Mouse (Mus musculus) heart, embryonic 11.5 days (tissue): ENCODE measurements around the gene Egfl7. TPM values are rescaled to one million over a fixed set of nuclear protein-coding genes. Genes with fewer than 3 reads are reported as not detected.
A peak's percentile ranks its signal among the peaks of the same experiment; 100 is the strongest.

Experiments
- ATAC-seq: fragments of 200-750 bp; cut with Nextera tagmentation; replicated peaks from 2 replicates; pipeline ENCODE4 v1.8.0; 2017; ENCODE audit warnings: moderate library complexity; ENCODE audit not compliant: insufficient number of reproducible peaks, low FRiP score, low TSS enrichment
- H3K27ac ChIP-seq: fragments of 300-500 bp; sonication (generic); 2 replicates; pipeline ENCODE4 v1.5.1; 2014; ENCODE audit warnings: mild to moderate bottlenecking, low read depth, low read length
- H3K27me3 ChIP-seq: fragments of 300-500 bp; sonication (generic); 2 replicates; pipeline ENCODE4 v1.6.1; 2014; ENCODE audit warnings: mild to moderate bottlenecking, low read length, mixed read lengths; ENCODE audit not compliant: control insufficient read depth, insufficient read depth
- H3K36me3 ChIP-seq: fragments of 300-500 bp; sonication (generic); 2 replicates; pipeline ENCODE4 v1.6.1; 2014; ENCODE audit warnings: mild to moderate bottlenecking, low read length, moderate library complexity, mixed read lengths; ENCODE audit not compliant: control insufficient read depth, insufficient read depth
- H3K4me1 ChIP-seq: fragments of 300-500 bp; sonication (generic); 2 replicates; pipeline ENCODE4 v1.6.1; 2014; ENCODE audit warnings: low read length; ENCODE audit not compliant: control insufficient read depth, insufficient read depth
- H3K4me2 ChIP-seq: fragments of 300-500 bp; sonication (generic); 2 replicates; pipeline ENCODE4 v1.6.1; 2014; ENCODE audit warnings: mild to moderate bottlenecking, moderate library complexity
- H3K4me3 ChIP-seq: fragments of 300-500 bp; sonication (generic); 2 replicates; pipeline ENCODE4 v1.5.1; 2014; ENCODE audit warnings: low read depth, low read length
- H3K9ac ChIP-seq: fragments of 300-500 bp; sonication (generic); 2 replicates; pipeline ENCODE4 v1.6.1; 2014; ENCODE audit warnings: mild to moderate bottlenecking, low read depth, low read length, moderate library complexity
- H3K9me3 ChIP-seq: fragments of 300-500 bp; sonication (generic); replicated peaks from 2 replicates; pipeline ENCODE4 v1.6.1; 2016; ENCODE audit warnings: low read length; ENCODE audit not compliant: control insufficient read depth
- WGBS: fragments of 180-500 bp; shearing (Covaris S2); extraction: QIAGEN DNeasy Blood & Tissue Kit; methylation state at CpG from one replicate; pipeline ENCODE4 v1.1.7; 2014; ENCODE audit not compliant: insufficient replicate concordance; 5-methylcytosine and 5-hydroxymethylcytosine counted together
- polyA plus RNA-seq: library from polyadenylated mRNA; unstranded; fragments of >200 nt; fragmentation: Nextera tagmentation; extraction: Ambion mirVana; gene quantifications from 2 replicates; pipeline ENCODE4 v1.2.1, GENCODE M21; 2014

The Egfl7 gene
- polyA plus RNA-seq, 1 experiment from 2014 or later = 145 TPM

DNA sequence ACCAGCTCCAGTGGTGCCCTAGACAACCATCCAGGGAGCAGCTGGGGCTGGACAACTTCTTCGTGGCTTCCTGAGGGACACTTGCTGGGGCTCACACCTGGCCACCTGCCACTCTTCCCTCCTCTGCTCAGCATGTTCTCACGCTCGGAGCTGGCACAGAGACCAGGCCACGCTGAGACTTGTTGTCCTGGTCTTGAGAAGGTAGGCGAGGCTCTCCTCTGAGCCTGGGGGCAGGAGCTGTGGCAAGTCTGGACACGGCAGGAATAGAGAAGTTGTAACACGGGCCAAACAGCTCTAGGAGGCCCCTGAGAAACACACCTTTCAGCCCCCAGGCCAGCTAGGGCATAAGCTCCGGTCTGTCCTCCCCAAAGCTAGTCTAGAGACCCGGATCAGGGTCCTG lies 25.9 kb upstream of the Egfl7 start:
- ATAC-seq = no peak
- H3K4me2 ChIP-seq = no peak overlapping the region
- H3K4me3 ChIP-seq = no peak overlapping the region
- no peaks in the 10 kb centered on the region for H3K36me3 ChIP-seq
- H3K27ac ChIP-seq = no peak overlapping the region
- no peaks in the 10 kb centered on the region for H3K9me3 ChIP-seq
- no peak overlapping the region for H3K9ac ChIP-seq
- no peaks in the 10 kb centered on the region for H3K27me3 ChIP-seq
- H3K4me1 ChIP-seq = peaks cover 22% of the 10 kb centered on the region
- 79% methylated on average over 9 of the region's 9 CpGs for WGBS

DNA sequence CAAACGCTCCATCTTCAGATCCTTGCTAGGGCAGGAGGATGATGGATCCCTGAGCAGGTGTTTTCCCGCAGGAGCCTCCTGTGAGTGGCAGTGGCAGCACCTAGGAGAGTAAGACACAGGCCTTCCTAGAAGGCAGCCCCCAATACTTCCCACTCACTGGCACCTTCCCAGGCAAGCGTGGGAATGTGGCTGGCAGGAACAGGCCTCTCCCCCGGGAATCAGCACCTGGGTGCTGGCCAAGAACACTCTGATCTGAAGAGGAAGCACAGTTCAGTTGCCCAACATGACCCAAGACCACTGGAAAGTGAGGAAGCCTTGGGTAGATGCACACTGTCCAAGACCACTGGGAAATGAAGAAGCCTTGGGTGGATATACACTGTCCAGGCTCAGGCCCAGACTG lies 24.7 kb upstream of the Egfl7 start:
- ATAC-seq = no peak
- no peaks in the 10 kb centered on the region for H3K9me3 ChIP-seq
- H3K36me3 ChIP-seq = no peaks in the 10 kb centered on the region
- no peak overlapping the region for H3K4me3 ChIP-seq
- no peak overlapping the region for H3K27ac ChIP-seq
- no peaks in the 10 kb centered on the region for H3K27me3 ChIP-seq
- peaks cover 22% of the 10 kb centered on the region for H3K4me1 ChIP-seq
- 77% methylated on average over 4 of the region's 4 CpGs for WGBS
- no peak overlapping the region for H3K4me2 ChIP-seq
- H3K9ac ChIP-seq = no peak overlapping the region

DNA sequence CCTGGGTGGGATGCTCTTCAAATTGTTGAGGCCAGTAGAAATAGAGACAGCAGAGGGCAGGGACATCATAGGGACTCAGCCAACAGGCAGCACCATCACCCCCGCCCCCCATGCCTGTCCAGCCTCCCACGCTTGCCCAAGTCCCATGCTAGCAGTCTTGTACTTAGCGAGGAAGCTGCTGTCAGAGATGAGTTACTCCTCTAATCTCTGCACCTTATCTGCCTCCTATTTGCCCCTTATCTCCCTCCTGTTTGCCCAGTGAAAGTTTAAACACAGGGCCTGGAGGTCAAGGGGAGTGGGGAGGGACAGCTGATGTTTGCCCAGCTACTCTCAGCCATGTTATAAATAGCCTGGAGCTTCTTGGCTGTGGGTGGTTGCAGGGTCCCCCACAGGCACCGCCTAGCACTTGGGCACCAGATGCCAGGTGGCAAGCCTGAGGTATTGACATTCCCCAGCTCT lies 23.2 kb upstream of the Egfl7 start:
- H3K4me1 ChIP-seq = peaks cover 19% of the 10 kb centered on the region
- no peaks in the 10 kb centered on the region; the same call in 1 of the 2 replicates for H3K27me3 ChIP-seq
- no peak overlapping the region for H3K9ac ChIP-seq
- 27% methylated on average over 4 of the region's 4 CpGs for WGBS
- no peaks in the 10 kb centered on the region for H3K9me3 ChIP-seq
- no peak overlapping the region for H3K4me3 ChIP-seq
- peak overlapping the region; percentile 46; the same call in 1 of the 2 replicates for H3K27ac ChIP-seq
- no peaks in the 10 kb centered on the region for H3K36me3 ChIP-seq
- peak overlapping the region; percentile 29 for H3K4me2 ChIP-seq
- no peak for ATAC-seq

DNA sequence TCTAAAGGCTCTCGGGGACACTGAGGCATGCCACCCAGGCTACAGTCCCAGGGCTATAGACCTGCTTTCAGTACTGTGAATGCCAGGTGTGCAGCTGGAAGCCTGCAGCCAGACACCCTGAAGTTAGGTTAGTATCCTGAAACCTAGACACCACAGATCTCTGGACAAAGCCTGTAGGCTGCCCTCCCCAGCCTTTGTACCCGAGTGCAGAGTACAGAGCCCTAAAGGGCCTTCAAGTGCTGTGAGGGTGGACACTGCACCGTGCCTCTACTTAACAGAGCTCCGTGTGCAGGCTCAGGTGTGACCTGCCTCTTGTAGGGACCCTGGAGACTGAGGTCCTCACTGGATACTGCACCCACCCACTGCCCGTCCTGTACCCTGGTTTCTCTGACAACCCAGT lies 19.3 kb upstream of the Egfl7 start:
- no peak overlapping the region for H3K4me2 ChIP-seq
- peaks cover 21% of the 10 kb centered on the region for H3K4me1 ChIP-seq
- WGBS = 75% methylated on average over 5 of the region's 5 CpGs
- H3K27ac ChIP-seq = no peak overlapping the region
- H3K27me3 ChIP-seq = no peaks in the 10 kb centered on the region; the same call in 1 of the 2 replicates
- H3K36me3 ChIP-seq = no peaks in the 10 kb centered on the region
- no peaks in the 10 kb centered on the region for H3K9me3 ChIP-seq
- H3K9ac ChIP-seq = no peak overlapping the region
- no peak for ATAC-seq
- no peak overlapping the region for H3K4me3 ChIP-seq

DNA sequence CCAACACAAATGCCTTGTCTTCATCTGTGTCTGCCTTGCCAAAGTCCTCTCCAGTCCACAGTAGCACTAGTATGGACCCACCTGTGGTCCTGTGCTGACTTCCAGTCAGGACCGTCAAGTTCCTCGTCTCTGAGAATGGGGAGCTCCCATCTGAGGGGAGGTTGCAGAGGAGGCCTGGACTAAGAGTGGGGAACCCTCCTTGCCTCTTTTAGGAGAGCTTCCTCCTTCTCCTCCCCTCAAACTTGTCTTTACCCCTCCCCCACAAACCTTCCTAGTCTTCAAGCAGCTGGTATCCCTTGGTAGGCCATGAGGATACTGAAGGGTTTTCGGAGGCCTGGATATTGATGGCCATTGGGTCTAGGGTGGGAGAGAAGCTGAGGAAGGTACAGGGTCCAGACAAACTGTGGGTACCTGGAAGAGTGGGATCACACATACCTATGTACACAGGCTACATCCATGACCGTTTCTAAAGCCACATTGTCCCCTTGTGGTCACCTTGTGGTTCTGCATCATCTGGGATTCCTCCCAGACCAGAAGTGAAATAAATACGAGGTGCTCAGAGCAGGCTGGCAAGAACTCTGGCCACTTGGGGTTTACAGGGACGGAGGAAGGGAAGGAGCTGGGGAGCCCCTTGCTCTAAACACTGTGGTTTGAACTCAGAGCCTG lies 18.3 kb upstream of the Egfl7 start:
- no peak overlapping the region for H3K27ac ChIP-seq
- ATAC-seq = peak; percentile 21; the same call in 1 of the 2 replicates
- H3K4me3 ChIP-seq = no peak overlapping the region
- H3K4me2 ChIP-seq = no peak overlapping the region
- H3K9ac ChIP-seq = 0 out of 2 replicates have a peak overlapping the region, but pooled peaks have one; percentile 28
- H3K4me1 ChIP-seq = peaks cover 14% of the 10 kb centered on the region
- no peaks in the 10 kb centered on the region for H3K36me3 ChIP-seq
- WGBS = 46% methylated on average over 6 of the region's 6 CpGs
- H3K27me3 ChIP-seq = no peaks in the 10 kb centered on the region; the same call in 1 of the 2 replicates
- no peaks in the 10 kb centered on the region for H3K9me3 ChIP-seq

DNA sequence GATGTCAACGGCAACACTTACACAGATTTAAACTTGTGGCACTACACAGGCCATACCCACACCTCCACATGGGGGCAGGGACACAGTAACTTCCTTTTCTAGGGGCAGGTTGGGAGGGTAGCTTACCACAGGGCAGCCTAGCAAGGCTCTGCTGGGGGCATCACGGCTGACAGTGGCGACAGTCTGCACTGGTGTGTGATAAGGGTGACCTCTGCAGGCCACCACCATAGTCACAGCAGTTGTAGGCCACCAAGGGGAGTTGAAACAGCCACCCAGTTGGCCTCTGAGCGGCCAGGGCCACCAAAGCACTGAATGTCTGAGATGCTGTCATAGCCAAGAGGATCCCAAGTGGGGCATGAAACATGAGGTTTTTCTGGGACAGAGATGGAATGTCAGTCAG lies 13.6 kb upstream of the Egfl7 start:
- no peak overlapping the region for H3K4me3 ChIP-seq
- H3K4me2 ChIP-seq = no peak overlapping the region
- H3K4me1 ChIP-seq = peaks cover 6% of the 10 kb centered on the region
- ATAC-seq = peak; percentile 44; the same call in 1 of the 2 replicates
- H3K27ac ChIP-seq = no peak overlapping the region
- H3K27me3 ChIP-seq = no peaks in the 10 kb centered on the region
- H3K9me3 ChIP-seq = no peaks in the 10 kb centered on the region
- WGBS = 10% methylated on average over 4 of the region's 4 CpGs
- no peak overlapping the region for H3K9ac ChIP-seq
- no peaks in the 10 kb centered on the region for H3K36me3 ChIP-seq

DNA sequence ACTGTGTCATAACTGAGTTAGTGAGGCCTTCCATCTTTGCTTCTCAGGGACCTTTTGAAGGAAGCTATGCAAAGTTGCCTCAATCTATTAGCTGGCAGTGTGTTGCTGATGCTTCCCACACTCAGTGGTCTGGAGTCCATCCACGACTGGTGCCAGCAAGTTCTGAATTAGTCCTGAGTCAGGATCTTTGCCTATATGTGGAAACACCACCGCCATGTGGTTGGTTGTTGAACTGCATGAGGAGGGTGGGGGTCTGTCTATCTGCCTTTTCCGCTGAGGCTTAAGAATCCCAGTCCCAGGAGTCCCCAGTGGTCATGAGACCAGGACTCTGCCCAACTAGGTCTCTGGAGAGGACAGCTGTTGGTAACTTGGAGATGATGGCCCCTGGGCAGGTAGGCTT lies 9.8 kb upstream of the Egfl7 start:
- 6% methylated on average over 3 of the region's 3 CpGs for WGBS
- Histone ChIP-seq H3K27me3 (no peaks in the 10 kb centered on the region), H3K4me2 (no peak overlapping the region), H3K4me3 (no peak overlapping the region), H3K4me1 (peaks cover 32% of the 10 kb centered on the region), H3K9me3 (no peaks in the 10 kb centered on the region), H3K9ac (no peak overlapping the region), H3K27ac (peak overlapping the region; percentile 91), H3K36me3 (no peaks in the 10 kb centered on the region)
- no peak for ATAC-seq

DNA sequence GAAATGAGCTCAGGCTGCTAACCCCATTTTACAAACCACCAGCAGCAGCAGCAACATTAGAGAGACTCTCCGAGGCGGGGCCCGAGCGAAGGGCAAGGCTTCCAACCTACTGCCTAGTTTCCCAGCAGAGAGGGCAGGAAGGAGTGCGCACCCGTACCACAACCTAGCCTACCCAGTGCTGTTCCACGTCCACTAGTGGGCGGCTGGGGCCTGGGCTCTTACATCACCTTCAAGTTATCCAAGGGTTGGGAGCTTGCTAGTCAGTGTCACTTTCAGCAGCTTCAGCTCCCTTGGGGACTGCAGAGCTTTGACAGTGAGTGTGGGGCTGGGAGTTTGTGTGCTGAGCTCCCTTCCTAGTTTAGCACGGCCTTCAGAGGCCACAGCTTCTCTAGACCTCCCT lies 8.4 kb upstream of the Egfl7 start:
- Histone ChIP-seq H3K9ac (peak overlapping the region; percentile 59; the same call in 1 of the 2 replicates), H3K4me3 (no peak overlapping the region), H3K4me2 (peak overlapping the region; percentile 34; the same call in 1 of the 2 replicates), H3K36me3 (no peaks in the 10 kb centered on the region), H3K9me3 (no peaks in the 10 kb centered on the region), H3K27me3 (no peaks in the 10 kb centered on the region), H3K4me1 (peaks cover 44% of the 10 kb centered on the region), H3K27ac (peak overlapping the region; percentile 91)
- 52% methylated on average over 9 of the region's 9 CpGs for WGBS
- 0 out of 2 replicates have a peak, but pooled peaks have one; percentile 7 for ATAC-seq

DNA sequence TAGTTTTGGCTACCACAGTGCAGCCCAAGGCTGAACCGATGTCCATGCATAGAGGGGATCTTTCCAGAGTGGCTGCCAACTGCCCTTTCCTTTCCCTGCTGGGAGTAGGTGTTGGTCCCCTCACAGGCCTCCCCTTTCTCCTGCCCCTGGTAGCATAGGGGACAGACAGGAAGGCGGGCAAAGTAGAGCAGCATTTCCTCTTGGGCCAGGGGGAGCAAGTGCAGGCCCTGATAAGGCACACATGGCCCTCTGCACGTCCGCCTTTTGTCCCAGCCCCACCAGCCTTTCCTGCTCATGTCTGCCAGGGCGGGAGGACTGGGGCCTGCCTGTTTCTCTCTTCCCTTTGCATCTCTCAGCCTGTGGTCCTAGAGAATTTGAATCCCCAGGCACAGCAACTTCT lies 8.0 kb upstream of the Egfl7 start:
- H3K9me3 ChIP-seq = no peaks in the 10 kb centered on the region
- peak overlapping the region; percentile 91 for H3K27ac ChIP-seq
- 24% methylated on average over 5 of the region's 5 CpGs for WGBS
- H3K4me3 ChIP-seq = no peak overlapping the region
- H3K4me2 ChIP-seq = peak overlapping the region; percentile 34; the same call in 1 of the 2 replicates
- H3K27me3 ChIP-seq = no peaks in the 10 kb centered on the region
- peak overlapping the region; percentile 59; the same call in 1 of the 2 replicates for H3K9ac ChIP-seq
- ATAC-seq = peak; percentile 60
- peaks cover 44% of the 10 kb centered on the region for H3K4me1 ChIP-seq
- no peaks in the 10 kb centered on the region for H3K36me3 ChIP-seq
